Mouse (Mus musculus) kidney, adult 2 months (tissue): Measurements from ENCODE around the gene 2510009E07Rik.
"Not testable (repeated sequence)": the region's sequence is repeated elsewhere in the genome, so short reads cannot be mapped to it uniquely, and the experiment has no call there.

ENCODE experiments used
- CTCF ChIP-seq: fragments of 200-500 bp; conservative IDR thresholded peaks from 2 replicates; pipeline ENCODE4 v1.5.1; 2011; ENCODE audit warnings: low read depth, mild to moderate bottlenecking, control low read depth, low read length, moderate library complexity, mixed read lengths; ENCODE audit not compliant: insufficient read depth, insufficient read length
- POLR2A ChIP-seq: fragments of 200-500 bp; IDR thresholded peaks from one replicate; pipeline ENCODE4 v1.6.1; 2011; ENCODE audit warnings: low read depth, low read length, control low read depth

DNA sequence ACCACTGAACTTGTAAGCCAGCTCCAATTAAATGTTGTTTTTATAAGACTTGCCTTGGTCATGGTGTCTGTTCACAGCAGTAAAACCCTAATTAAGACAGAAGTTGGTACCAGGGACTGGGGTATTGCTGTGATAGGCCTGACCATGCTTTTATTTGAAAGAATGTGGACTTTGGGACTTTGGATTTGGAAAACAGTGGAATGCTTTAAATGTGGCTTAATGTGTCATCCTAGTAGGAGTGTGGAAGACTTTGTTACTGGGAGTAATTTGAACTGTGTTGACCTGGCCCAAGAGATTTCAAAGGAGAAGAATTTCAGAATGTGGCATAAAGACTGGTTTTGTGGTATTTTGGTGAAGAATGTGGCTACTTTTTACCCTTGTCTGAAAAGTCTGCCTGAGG is 21.4 kb downstream of the 2510009E07Rik start:
- not testable (repeated sequence) for TF ChIP-seq CTCF, POLR2A
